ENCODE assay signal across 8 mouse cellular contexts in genomic region chr2:152820369-152820768, GRCm38 (mm10). TPM values are rescaled to one million over a fixed set of nuclear protein-coding genes. Genes with fewer than 3 reads are reported as not detected.
A peak's percentile ranks its signal among the peaks of the same experiment; 100 is the strongest.
DNase-seq lines count a peak whose midpoint lies in the region; ATAC-seq and TF ChIP-seq lines count a peak whose summit lies in the region.

No protein-coding gene starts in this region.

- peak; percentile 100 for TF ChIP-seq EP300 in lung, postnatal 0 days (IDR thresholded peaks at IDR 0.05)

- peak overlapping the region; percentile 11 for H3K4me2 ChIP-seq in heart, embryonic 14.5 days (ENCODE audit: low read length)
- H3K4me2 ChIP-seq in kidney, postnatal 0 days (ENCODE audit: low read length) = peak overlapping the region; percentile 30
- peak overlapping the region; percentile 23 for H3K4me2 ChIP-seq in lung, postnatal 0 days (replicated peaks; ENCODE audit: low read depth, low read length)
- 0 out of 2 replicates have a peak overlapping the region, but pooled peaks have one; percentile 14 for H3K4me2 ChIP-seq in stomach, embryonic 16.5 days (ENCODE audit: low read depth, low read length)

- no peaks in the 10 kb centered on the region for H3K9me3 ChIP-seq in heart, embryonic 14.5 days (ENCODE audit: control insufficient read depth, low read length)
- no peaks in the 10 kb centered on the region for H3K9me3 ChIP-seq in kidney, postnatal 0 days (replicated peaks; ENCODE audit: low read length)
- H3K9me3 ChIP-seq in lung, postnatal 0 days (ENCODE audit: low read length) = no peaks in the 10 kb centered on the region
- no peaks in the 10 kb centered on the region for H3K9me3 ChIP-seq in stomach, embryonic 16.5 days (replicated peaks; ENCODE audit: control insufficient read depth, low read length)

- peak; percentile 32; the same call in 1 of the 2 replicates for ATAC-seq in heart, embryonic 14.5 days (ENCODE audit: insufficient number of reproducible peaks, insufficient read depth, low FRiP score, low read depth)
- 0 out of 2 replicates have a peak, but pooled peaks have one; percentile 22 for ATAC-seq in kidney, postnatal 0 days (replicated peaks; ENCODE audit: low FRiP score, low read depth)
- ATAC-seq in lung, postnatal 0 days = peak; percentile 90
- peak; percentile 52; the same call in 1 of the 2 replicates for ATAC-seq in stomach, embryonic 16.5 days (ENCODE audit: insufficient read depth, low FRiP score)

- no peaks in the 10 kb centered on the region for H3K27me3 ChIP-seq in thymus, adult 2 months (ENCODE audit: control insufficient read depth, insufficient read depth, low read length)
- H3K27me3 ChIP-seq in heart, embryonic 14.5 days (ENCODE audit: control insufficient read depth, insufficient read depth, low read length) = no peaks in the 10 kb centered on the region
- H3K27me3 ChIP-seq in kidney, postnatal 0 days (ENCODE audit: insufficient read depth, low read length) = no peaks in the 10 kb centered on the region
- no peaks in the 10 kb centered on the region for H3K27me3 ChIP-seq in lung, postnatal 0 days (replicated peaks; ENCODE audit: insufficient read depth, low read length)
- no peaks in the 10 kb centered on the region for H3K27me3 ChIP-seq in stomach, embryonic 16.5 days (ENCODE audit: control insufficient read depth, insufficient read depth, low read length)

- 92% methylated on average over 2 of the region's 2 CpGs for WGBS in thymus, adult 2 months
- 17% methylated on average over 2 of the region's 2 CpGs for WGBS in heart, embryonic 14.5 days
- WGBS in kidney, postnatal 0 days = 29% methylated on average over 2 of the region's 2 CpGs
- WGBS in lung, postnatal 0 days = 14% methylated on average over 2 of the region's 2 CpGs
- 48% methylated on average over 2 of the region's 2 CpGs for WGBS in stomach, embryonic 16.5 days

- H3K4me3 ChIP-seq in thymus, adult 2 months (ENCODE audit: control insufficient read depth, insufficient read depth, low read length) = no peak overlapping the region
- H3K4me3 ChIP-seq in heart, embryonic 14.5 days (ENCODE audit: control insufficient read depth in 1 of 2, insufficient read depth in 1 of 2, low read depth in 1 of 2, low read length in 2 of 2) = no peak overlapping the region
- no peak overlapping the region for H3K4me3 ChIP-seq in kidney, postnatal 0 days (replicated peaks; ENCODE audit: low read depth, low read length)
- H3K4me3 ChIP-seq in lung, postnatal 0 days (ENCODE audit: low read depth, low read length) = no peak overlapping the region
- H3K4me3 ChIP-seq in stomach, embryonic 16.5 days (replicated peaks; ENCODE audit: low read length) = no peak overlapping the region

- TF ChIP-seq POLR2A in thymus, adult 2 months (IDR thresholded peaks at IDR 0.05; ENCODE audit: control insufficient read depth, extremely low read depth, insufficient read depth, low read length, poor library complexity) = no peak

- peaks cover 36% of the 10 kb centered on the region for H3K36me3 ChIP-seq in thymus, adult 2 months (ENCODE audit: control insufficient read depth, insufficient read depth, low read length)
- H3K36me3 ChIP-seq in heart, embryonic 14.5 days (ENCODE audit: control insufficient read depth, insufficient read depth, low read length) = peaks cover 8% of the 10 kb centered on the region; the same call in 1 of the 2 replicates
- H3K36me3 ChIP-seq in kidney, postnatal 0 days (ENCODE audit: insufficient read depth, low read length) = peaks cover 3% of the 10 kb centered on the region; the same call in 1 of the 2 replicates
- H3K36me3 ChIP-seq in lung, postnatal 0 days (ENCODE audit: insufficient read depth, low read length) = peaks cover 7% of the 10 kb centered on the region; the same call in 1 of the 2 replicates
- H3K36me3 ChIP-seq in stomach, embryonic 16.5 days (ENCODE audit: control insufficient read depth, insufficient read depth, low read length) = no peaks in the 10 kb centered on the region

- H3K9ac ChIP-seq in heart, embryonic 14.5 days (ENCODE audit: low read length) = peak overlapping the region; percentile 52; the same call in 1 of the 2 replicates
- H3K9ac ChIP-seq in kidney, postnatal 0 days (ENCODE audit: low read depth, low read length) = 0 out of 2 replicates have a peak overlapping the region, but pooled peaks have one; percentile 6
- H3K9ac ChIP-seq in lung, postnatal 0 days (replicated peaks; ENCODE audit: low read depth) = 0 out of 2 replicates have a peak overlapping the region, but pooled peaks have one; percentile 13
- H3K9ac ChIP-seq in stomach, embryonic 16.5 days (ENCODE audit: low read length) = no peak overlapping the region

- DNase-seq in thymus, adult 2 months = no peak
- no peak for DNase-seq in thymus, postnatal 14 days
- peak; percentile 63 for DNase-seq in embryo, embryonic 9.5 days (ENCODE audit: extremely low spot score)
- DNase-seq in kidney, postnatal 0 days (ENCODE audit: low spot score) = peak; percentile 88
- peak; percentile 94 for DNase-seq in lung, postnatal 0 days (ENCODE audit: low spot score)
- DNase-seq in urinary bladder, adult 18-20 months (ENCODE audit: low spot score in 2 of 2) = no peak

- H3K27ac ChIP-seq in thymus, adult 2 months (ENCODE audit: control insufficient read depth, insufficient read depth, low read length) = 0 out of 2 replicates have a peak overlapping the region, but pooled peaks have one; percentile 3
- H3K27ac ChIP-seq in heart, embryonic 14.5 days (replicated peaks in 1 of 2; ENCODE audit: control insufficient read depth in 1 of 2, insufficient read depth in 1 of 2, low read depth in 2 of 2, low read length in 2 of 2) = peak overlapping the region; percentile 86 to 89
- peak overlapping the region; percentile 87 for H3K27ac ChIP-seq in kidney, postnatal 0 days
- peak overlapping the region; percentile 96 for H3K27ac ChIP-seq in lung, postnatal 0 days (ENCODE audit: low read length)
- H3K27ac ChIP-seq in stomach, embryonic 16.5 days (ENCODE audit: low read length) = peak overlapping the region; percentile 85

- no peak for TF ChIP-seq CTCF in thymus, adult 2 months (IDR thresholded peaks at IDR 0.05; ENCODE audit: borderline replicate concordance, control insufficient read depth, extremely low read depth, insufficient read depth, low read length, poor library complexity)
- no peak for TF ChIP-seq CTCF in kidney, postnatal 0 days (IDR thresholded peaks at IDR 0.05; ENCODE audit: low read depth)
- TF ChIP-seq CTCF in lung, postnatal 0 days (IDR thresholded peaks at IDR 0.05) = no peak

- peaks cover 63% of the 10 kb centered on the region for H3K4me1 ChIP-seq in thymus, adult 2 months (replicated peaks; ENCODE audit: control insufficient read depth, insufficient read depth, low read length)
- H3K4me1 ChIP-seq in heart, embryonic 14.5 days (ENCODE audit: control insufficient read depth in 2 of 2, insufficient read depth in 2 of 2, low read length in 2 of 2) = peaks cover 36 to 61% of the 10 kb centered on the region in 2 experiments
- peaks cover 58% of the 10 kb centered on the region for H3K4me1 ChIP-seq in kidney, postnatal 0 days (replicated peaks; ENCODE audit: insufficient read depth, low read length)
- H3K4me1 ChIP-seq in lung, postnatal 0 days (ENCODE audit: insufficient read depth, low read depth, low read length) = peaks cover 78% of the 10 kb centered on the region
- peaks cover 58% of the 10 kb centered on the region for H3K4me1 ChIP-seq in stomach, embryonic 16.5 days (ENCODE audit: control insufficient read depth, insufficient read depth, low read length)

RNA-seq across cellular contexts. Expression of gene Bcl2l1, which starts 11.2 kb away (rescaled TPM):
- polyA plus RNA-seq in thymus, adult 2 months (2012; rRNA removed) = 205 and 207 TPM in 2 replicates
- polyA plus RNA-seq in heart, embryonic 14.5 days (2014; fragmentation: Nextera tagmentation; extraction: Ambion mirVana) = 59.0 and 68.1 TPM in 2 replicates
- polyA plus RNA-seq in kidney, postnatal 0 days (2015; fragmentation: Nextera tagmentation; extraction: Ambion mirVana) = 95.6 and 98.7 TPM in 2 replicates
- polyA plus RNA-seq in lung, postnatal 0 days (2015; fragmentation: Nextera tagmentation; extraction: Ambion mirVana) = 100 and 103 TPM in 2 replicates
- 78.1 and 88.8 TPM in 2 replicates for polyA plus RNA-seq in stomach, embryonic 16.5 days (2015; fragmentation: Nextera tagmentation; extraction: Ambion mirVana)

RNA-seq across cellular contexts. Expression of gene Tpx2, which starts 27.4 kb away (rescaled TPM):
- 16.1 and 19.1 TPM in 2 replicates for polyA plus RNA-seq in thymus, adult 2 months (2012; rRNA removed)
- polyA plus RNA-seq in heart, embryonic 14.5 days (2014; fragmentation: Nextera tagmentation; extraction: Ambion mirVana) = 56.2 and 60.8 TPM in 2 replicates
- polyA plus RNA-seq in kidney, postnatal 0 days (2015; fragmentation: Nextera tagmentation; extraction: Ambion mirVana) = 37.3 and 41.4 TPM in 2 replicates
- polyA plus RNA-seq in lung, postnatal 0 days (2015; fragmentation: Nextera tagmentation; extraction: Ambion mirVana) = 3.1 and 5.7 TPM in 2 replicates
- polyA plus RNA-seq in stomach, embryonic 16.5 days (2015; fragmentation: Nextera tagmentation; extraction: Ambion mirVana) = 59.8 and 60.6 TPM in 2 replicates

Comparison
In these comparisons a context has a peak if more than half of its experiments do, and no peak if none do; other contexts are left out.
1. DNase-seq: peak in embryo, embryonic 9.5 days (single experiment), kidney, postnatal 0 days (single experiment) and lung, postnatal 0 days (single experiment); none in thymus, adult 2 months (single experiment), thymus, postnatal 14 days (single experiment) and urinary bladder, adult 18-20 months (0 of 2).
2. H3K27ac ChIP-seq: peak in every context shown above with its lines; median percentile 96 in lung, postnatal 0 days; 88 in heart, embryonic 14.5 days; 87 in kidney, postnatal 0 days; 85 in stomach, embryonic 16.5 days; 3 in thymus, adult 2 months.
3. ATAC-seq: peak in every context shown above with its lines; median percentile 90 in lung, postnatal 0 days; 52 in stomach, embryonic 16.5 days; 32 in heart, embryonic 14.5 days; 22 in kidney, postnatal 0 days.
4. Peak in every context shown above with its lines, with median percentiles within 50 percentile points of each other: H3K4me2 ChIP-seq.